Mouse (Mus musculus): ENCODE measurements around the gene Col17a1. TPM values are rescaled to one million over a fixed set of nuclear protein-coding genes. Genes with fewer than 3 reads are reported as not detected.

Gene Col17a1
- 0.58 and 0.78 TPM in 2 replicates for polyA plus RNA-seq (2015; fragmentation: Nextera tagmentation; extraction: Ambion mirVana)

- Histone ChIP-seq H3K27me3 (replicated peaks) (no peaks in the 10 kb centered on the region), H3K9me3 (no peaks in the 10 kb centered on the region), H3K4me1 (replicated peaks) (no peaks in the 10 kb centered on the region), H3K36me3 (no peaks in the 10 kb centered on the region), H3K27ac (no peak within 1 kb of the TSS), H3K4me3 (replicated peaks) (no peak within 1 kb of the TSS), H3K4me2 (replicated peaks) (no peak within 1 kb of the TSS), H3K9ac (no peak within 1 kb of the TSS)
- WGBS = 63% methylated on average over 6 of the region's 6 CpGs
- no peak for ATAC-seq
Measured at GRCm38 (mm10) chr19:47691994-47692393, at the start of gene Col17a1. Gene Col17a1 (minus strand): TSS chr19:47692094.

GRCm38 (mm10) chr19:47731931-47732330 is 40.0 kb upstream of the Col17a1 start:
- peak; percentile 36; the same call in 1 of the 2 replicates for ATAC-seq
- Histone ChIP-seq H3K9me3 (no peaks in the 10 kb centered on the region), H3K4me3 (replicated peaks) (peak overlapping the region; percentile 59), H3K27me3 (replicated peaks) (no peaks in the 10 kb centered on the region), H3K9ac (peak overlapping the region; percentile 65), H3K4me2 (replicated peaks) (peak overlapping the region; percentile 54), H3K27ac (peak overlapping the region; percentile 93), H3K4me1 (replicated peaks) (no peaks in the 10 kb centered on the region), H3K36me3 (peaks cover 24% of the 10 kb centered on the region)
- 1% methylated on average over 12 of the region's 15 CpGs for WGBS

GRCm38 (mm10) chr19:47731071-47731881 is 39.4 kb upstream of the Col17a1 start, which contains the start of gene Sfr1:
Gene Sfr1 (plus strand): TSS chr19:47731682.
- peak within 1 kb of the TSS; percentile 59 for H3K4me3 ChIP-seq (replicated peaks)
- peak within 1 kb of the TSS; percentile 93 for H3K27ac ChIP-seq
- no peaks in the 10 kb centered on the region for H3K4me1 ChIP-seq (replicated peaks)
- H3K9ac ChIP-seq = peak within 1 kb of the TSS; percentile 76
- peak; percentile 98 for ATAC-seq
- H3K36me3 ChIP-seq = peaks cover 22% of the 10 kb centered on the region
- peak within 1 kb of the TSS; percentile 76 for H3K4me2 ChIP-seq (replicated peaks)
- no peaks in the 10 kb centered on the region for H3K9me3 ChIP-seq
- no peaks in the 10 kb centered on the region for H3K27me3 ChIP-seq (replicated peaks)
- WGBS = under 1% methylated on average over 65 of the region's 72 CpGs

GRCm38 (mm10) chr19:47730691-47731070 is 38.8 kb upstream of the Col17a1 start:
- peak overlapping the region; percentile 76 for H3K4me2 ChIP-seq (replicated peaks)
- H3K27me3 ChIP-seq (replicated peaks) = no peaks in the 10 kb centered on the region
- H3K9me3 ChIP-seq = no peaks in the 10 kb centered on the region
- H3K4me1 ChIP-seq (replicated peaks) = no peaks in the 10 kb centered on the region
- H3K9ac ChIP-seq = peak overlapping the region; percentile 76
- peak overlapping the region; percentile 59 for H3K4me3 ChIP-seq (replicated peaks)
- ATAC-seq = peak; percentile 78
- H3K27ac ChIP-seq = peak overlapping the region; percentile 93
- H3K36me3 ChIP-seq = peaks cover 19% of the 10 kb centered on the region
- under 1% methylated on average over 12 of the region's 12 CpGs for WGBS

- 0 out of 2 replicates have a peak, but pooled peaks cover 5% of the 10 kb centered on the region for H3K4me1 ChIP-seq (replicated peaks)
- no peaks in the 10 kb centered on the region for H3K9me3 ChIP-seq
- no peak overlapping the region for H3K4me3 ChIP-seq (replicated peaks)
- no peak overlapping the region for H3K27ac ChIP-seq
- H3K9ac ChIP-seq = no peak overlapping the region
- no peaks in the 10 kb centered on the region for H3K36me3 ChIP-seq
- no peaks in the 10 kb centered on the region for H3K27me3 ChIP-seq (replicated peaks)
- WGBS = 80% methylated on average over 7 of the region's 7 CpGs
- ATAC-seq = no peak
- H3K4me2 ChIP-seq (replicated peaks) = no peak overlapping the region
Measured at GRCm38 (mm10) chr19:47725643-47726140, 33.8 kb upstream of the Col17a1 start.

- Histone ChIP-seq H3K9ac (no peak overlapping the region), H3K4me3 (replicated peaks) (no peak overlapping the region), H3K4me1 (replicated peaks) (0 out of 2 replicates have a peak, but pooled peaks cover 5% of the 10 kb centered on the region), H3K27me3 (replicated peaks) (no peaks in the 10 kb centered on the region), H3K4me2 (replicated peaks) (no peak overlapping the region), H3K36me3 (no peaks in the 10 kb centered on the region), H3K9me3 (no peaks in the 10 kb centered on the region), H3K27ac (no peak overlapping the region)
- ATAC-seq = no peak
- 66% methylated on average over 4 of the region's 4 CpGs for WGBS
Measured at GRCm38 (mm10) chr19:47724903-47725302, 33.0 kb upstream of the Col17a1 start.

- Histone ChIP-seq H3K4me2 (replicated peaks) (no peak overlapping the region), H3K4me3 (replicated peaks) (no peak overlapping the region), H3K36me3 (no peaks in the 10 kb centered on the region), H3K9me3 (no peaks in the 10 kb centered on the region), H3K27ac (no peak overlapping the region), H3K27me3 (replicated peaks) (no peaks in the 10 kb centered on the region), H3K4me1 (replicated peaks) (0 out of 2 replicates have a peak, but pooled peaks cover 5% of the 10 kb centered on the region), H3K9ac (no peak overlapping the region)
- ATAC-seq = no peak
- WGBS = 29% methylated on average over 6 of the region's 6 CpGs
Measured at GRCm38 (mm10) chr19:47722471-47722870, 30.6 kb upstream of the Col17a1 start.

- Histone ChIP-seq H3K4me2 (replicated peaks) (no peak overlapping the region), H3K4me3 (replicated peaks) (no peak overlapping the region), H3K36me3 (no peaks in the 10 kb centered on the region), H3K4me1 (replicated peaks) (0 out of 2 replicates have a peak, but pooled peaks cover 5% of the 10 kb centered on the region), H3K27me3 (replicated peaks) (no peaks in the 10 kb centered on the region), H3K9me3 (no peaks in the 10 kb centered on the region), H3K27ac (no peak overlapping the region), H3K9ac (no peak overlapping the region)
- WGBS = 88% methylated on average over 3 of the region's 3 CpGs
- ATAC-seq = no peak
Measured at GRCm38 (mm10) chr19:47719147-47719546, 27.3 kb upstream of the Col17a1 start.

- no peaks in the 10 kb centered on the region for H3K27me3 ChIP-seq (replicated peaks)
- ATAC-seq = no peak
- no peak overlapping the region for H3K9ac ChIP-seq
- no peaks in the 10 kb centered on the region for H3K4me1 ChIP-seq (replicated peaks)
- H3K4me2 ChIP-seq (replicated peaks) = no peak overlapping the region
- no peaks in the 10 kb centered on the region for H3K36me3 ChIP-seq
- H3K9me3 ChIP-seq = no peaks in the 10 kb centered on the region
- H3K27ac ChIP-seq = no peak overlapping the region
- WGBS = 64% methylated on average over 2 of the region's 2 CpGs
- H3K4me3 ChIP-seq (replicated peaks) = no peak overlapping the region
Measured at GRCm38 (mm10) chr19:47716144-47716543, 24.2 kb upstream of the Col17a1 start.

GRCm38 (mm10) chr19:47713457-47713856 is 21.6 kb upstream of the Col17a1 start:
- no peak for ATAC-seq
- no peaks in the 10 kb centered on the region for H3K36me3 ChIP-seq
- no peaks in the 10 kb centered on the region for H3K4me1 ChIP-seq (replicated peaks)
- 66% methylated on average over 9 of the region's 9 CpGs for WGBS
- no peaks in the 10 kb centered on the region for H3K9me3 ChIP-seq
- H3K27me3 ChIP-seq (replicated peaks) = no peaks in the 10 kb centered on the region
- H3K4me3 ChIP-seq (replicated peaks) = no peak overlapping the region
- no peak overlapping the region for H3K27ac ChIP-seq
- H3K4me2 ChIP-seq (replicated peaks) = no peak overlapping the region
- H3K9ac ChIP-seq = no peak overlapping the region

GRCm38 (mm10) chr19:47710376-47710775 is 18.5 kb upstream of the Col17a1 start:
- Histone ChIP-seq H3K4me3 (replicated peaks) (no peak overlapping the region), H3K27ac (no peak overlapping the region), H3K9me3 (no peaks in the 10 kb centered on the region), H3K27me3 (replicated peaks) (no peaks in the 10 kb centered on the region), H3K4me1 (replicated peaks) (0 out of 2 replicates have a peak, but pooled peaks cover 2% of the 10 kb centered on the region), H3K4me2 (replicated peaks) (no peak overlapping the region), H3K36me3 (no peaks in the 10 kb centered on the region), H3K9ac (no peak overlapping the region)
- no peak for ATAC-seq
- WGBS = 70% methylated on average over 4 of the region's 4 CpGs

GRCm38 (mm10) chr19:47705772-47706309 is 13.9 kb upstream of the Col17a1 start:
- H3K36me3 ChIP-seq = no peaks in the 10 kb centered on the region
- no peak overlapping the region for H3K27ac ChIP-seq
- H3K4me2 ChIP-seq (replicated peaks) = peak overlapping the region; percentile 38; the same call in 1 of the 2 replicates
- no peaks in the 10 kb centered on the region for H3K27me3 ChIP-seq (replicated peaks)
- no peaks in the 10 kb centered on the region for H3K9me3 ChIP-seq
- no peak overlapping the region for H3K9ac ChIP-seq
- no peak; the same call in 1 of the 2 replicates for ATAC-seq
- 88% methylated on average over 8 of the region's 8 CpGs for WGBS
- H3K4me3 ChIP-seq (replicated peaks) = no peak overlapping the region
- 0 out of 2 replicates have a peak, but pooled peaks cover 6% of the 10 kb centered on the region for H3K4me1 ChIP-seq (replicated peaks)

Measured in intestine, embryonic 15.5 days (tissue).